Mouse (Mus musculus): ENCODE results near the gene Sgo2a.

DNA sequence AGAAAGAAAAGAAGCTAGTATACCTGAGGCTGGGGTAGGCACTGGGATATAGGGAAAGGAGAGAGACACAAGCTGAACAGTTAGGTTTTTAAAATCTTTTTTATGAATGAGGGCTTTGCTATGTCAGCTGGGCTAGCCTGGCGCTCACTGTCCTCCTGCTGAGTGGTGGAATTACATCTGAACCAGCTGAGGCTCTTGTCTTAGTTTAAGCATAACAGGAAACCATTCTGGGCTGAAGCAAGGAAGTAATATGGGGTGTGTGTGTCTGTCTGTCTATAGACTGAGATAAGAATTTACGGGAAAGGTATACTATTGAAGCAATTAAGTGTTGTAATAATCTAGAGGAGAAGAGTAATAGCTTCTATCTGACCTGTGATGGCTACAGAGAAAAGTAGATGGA, 24.2 kb upstream of the Sgo2a start:
- no peak for TF ChIP-seq CTCF (IDR thresholded peaks at IDR 0.05; ENCODE audit: low read depth, low read length)
- TF ChIP-seq EP300 (IDR thresholded peaks at IDR 0.05; ENCODE audit: insufficient read depth, low read depth, low read length), result no peak

Measured in ES-Bruce4 (cell line).